Mouse (Mus musculus) macrophage (primary cell): ENCODE results near the gene Atf5. TPM values are rescaled to one million over a fixed set of nuclear protein-coding genes. Genes with fewer than 3 reads are reported as not detected.

Experiments
- H3K27ac ChIP-seq: fragments of 350-480 bp; formaldehyde crosslinking; 2 replicates; pipeline ENCODE4 v1.9.0; 2021
- H3K36me3 ChIP-seq: fragments of 350-480 bp; formaldehyde crosslinking; 2 replicates; pipeline ENCODE4 v1.9.0; 2021; ENCODE audit errors: inconsistent target
- H3K4me3 ChIP-seq: fragments of 350-480 bp; formaldehyde crosslinking; 2 replicates; pipeline ENCODE4 v1.9.0; 2021; ENCODE audit errors: inconsistent target
- H3K79me2 ChIP-seq: fragments of 350-480 bp; formaldehyde crosslinking; 2 replicates; pipeline ENCODE4 v1.9.0; 2021; ENCODE audit errors: inconsistent target
- WGBS: methylation state at CpG from one replicate; pipeline ENCODE4 v1.1.7; 2026; ENCODE audit warnings: inconsistent platforms; ENCODE audit not compliant: missing documents; 5-methylcytosine and 5-hydroxymethylcytosine counted together
- polyA plus RNA-seq: library from polyadenylated mRNA; stranded (reverse); fragments of 250-400 nt; gene quantifications from 3 replicates; pipeline ENCODE4 v1.2.4, GENCODE M21; 2018; ENCODE audit warnings: inconsistent platforms

Atf5 gene
- polyA plus RNA-seq, 1 experiment from 2014 or later, result 36.4 TPM

- Histone ChIP-seq H3K4me3 (no peak overlapping the region), H3K36me3 (peaks cover 42% of the 10 kb centered on the region), H3K27ac (no peak overlapping the region), H3K79me2 (no peaks in the 10 kb centered on the region)
- whole genome bisulfite sequencing, result 23% methylated on average over 14 of the region's 14 CpGs
Observed at GRCm38 (mm10) chr7:44840426-44840825, 24.0 kb upstream of the Atf5 start.

- WGBS, result 15% methylated on average over 55 of the region's 58 CpGs
- Histone ChIP-seq H3K36me3 (peaks cover 34% of the 10 kb centered on the region), H3K79me2 (no peaks in the 10 kb centered on the region), H3K4me3 (no peak overlapping the region), H3K27ac (no peak overlapping the region)
Observed at GRCm38 (mm10) chr7:44839491-44840191, 23.2 kb upstream of the Atf5 start.

GRCm38 (mm10) chr7:44839171-44839490, 22.7 kb upstream of the Atf5 start:
- Histone ChIP-seq H3K4me3 (no peak overlapping the region), H3K27ac (no peak overlapping the region), H3K36me3 (peaks cover 29% of the 10 kb centered on the region), H3K79me2 (no peaks in the 10 kb centered on the region; the same call in 1 of the 2 replicates)
- WGBS, result 45% methylated on average over 11 of the region's 11 CpGs

- Histone ChIP-seq H3K36me3 (peaks cover 19% of the 10 kb centered on the region), H3K27ac (no peak overlapping the region), H3K4me3 (no peak overlapping the region), H3K79me2 (no peaks in the 10 kb centered on the region; the same call in 1 of the 2 replicates)
- WGBS, result 99% methylated on average over 6 of the region's 6 CpGs
Observed at GRCm38 (mm10) chr7:44838073-44838472, 21.6 kb upstream of the Atf5 start.

- Histone ChIP-seq H3K4me3 (no peak overlapping the region), H3K36me3 (peaks cover 3% of the 10 kb centered on the region; the same call in 1 of the 2 replicates), H3K27ac (peak overlapping the region; percentile 41), H3K79me2 (peaks cover 5% of the 10 kb centered on the region)
- 76% methylated on average over 9 of the region's 9 CpGs for WGBS
Observed at GRCm38 (mm10) chr7:44836423-44837053, 20.1 kb upstream of the Atf5 start.

GRCm38 (mm10) chr7:44836016-44836404, 19.6 kb upstream of the Atf5 start:
- 47% methylated on average over 3 of the region's 3 CpGs for WGBS
- Histone ChIP-seq H3K36me3 (peaks cover 3% of the 10 kb centered on the region; the same call in 1 of the 2 replicates), H3K4me3 (no peak overlapping the region), H3K79me2 (peaks cover 11% of the 10 kb centered on the region), H3K27ac (peak overlapping the region; percentile 41)

- peak overlapping the region; percentile 41; the same call in 1 of the 2 replicates for H3K27ac ChIP-seq
- WGBS, result 80% methylated on average over 1 of the region's 1 CpGs
- peaks cover 16% of the 10 kb centered on the region for H3K79me2 ChIP-seq
- peaks cover 8% of the 10 kb centered on the region; the same call in 1 of the 2 replicates for H3K36me3 ChIP-seq
- no peak overlapping the region for H3K4me3 ChIP-seq
Observed at GRCm38 (mm10) chr7:44835373-44836015, 19.0 kb upstream of the Atf5 start.

GRCm38 (mm10) chr7:44832763-44833162, 16.3 kb upstream of the Atf5 start:
- 93% methylated on average over 3 of the region's 4 CpGs for WGBS
- peaks cover 31% of the 10 kb centered on the region for H3K36me3 ChIP-seq
- no peak overlapping the region for H3K4me3 ChIP-seq
- H3K79me2 ChIP-seq, result peaks cover 43% of the 10 kb centered on the region
- no peak overlapping the region for H3K27ac ChIP-seq

GRCm38 (mm10) chr7:44828706-44829105, 12.2 kb upstream of the Atf5 start:
- 96% methylated on average over 5 of the region's 5 CpGs for WGBS
- H3K4me3 ChIP-seq, result no peak overlapping the region
- H3K36me3 ChIP-seq, result peaks cover 31% of the 10 kb centered on the region
- no peak overlapping the region for H3K27ac ChIP-seq
- peaks cover 84% of the 10 kb centered on the region for H3K79me2 ChIP-seq

GRCm38 (mm10) chr7:44826771-44827170, 10.3 kb upstream of the Atf5 start:
- no peak overlapping the region; the same call in 1 of the 2 replicates for H3K27ac ChIP-seq
- peaks cover 31% of the 10 kb centered on the region for H3K36me3 ChIP-seq
- H3K79me2 ChIP-seq, result peaks cover 100% of the 10 kb centered on the region

GRCm38 (mm10) chr7:44824872-44825271, 8.4 kb upstream of the Atf5 start:
- Histone ChIP-seq H3K79me2 (peaks cover 100% of the 10 kb centered on the region), H3K36me3 (peaks cover 17% of the 10 kb centered on the region), H3K4me3 (no peak overlapping the region), H3K27ac (no peak overlapping the region)
- 3% methylated on average over 3 of the region's 3 CpGs for WGBS

More at GRCm38 (mm10) chr7:44826771-44827170, 10.3 kb upstream of the Atf5 start:
- H3K4me3 ChIP-seq, result no peak overlapping the region
- 54% methylated on average over 3 of the region's 3 CpGs for WGBS

- peaks cover 2% of the 10 kb centered on the region; the same call in 1 of the 2 replicates for H3K36me3 ChIP-seq
- no peak overlapping the region for H3K27ac ChIP-seq
- no peak overlapping the region for H3K4me3 ChIP-seq
- H3K79me2 ChIP-seq, result peaks cover 100% of the 10 kb centered on the region
- 64% methylated on average over 7 of the region's 7 CpGs for WGBS
Observed at GRCm38 (mm10) chr7:44823409-44823808, 7.0 kb upstream of the Atf5 start.

GRCm38 (mm10) chr7:44821666-44822448, 5.4 kb upstream of the Atf5 start:
- Histone ChIP-seq H3K79me2 (peaks cover 100% of the 10 kb centered on the region), H3K36me3 (no peaks in the 10 kb centered on the region), H3K27ac (0 out of 2 replicates have a peak overlapping the region, but pooled peaks have one; percentile 10), H3K4me3 (no peak overlapping the region)
- 81% methylated on average over 5 of the region's 7 CpGs for WGBS

GRCm38 (mm10) chr7:44820525-44820924, 4.1 kb upstream of the Atf5 start:
- H3K36me3 ChIP-seq, result no peaks in the 10 kb centered on the region
- H3K27ac ChIP-seq, result no peak overlapping the region
- H3K79me2 ChIP-seq, result peaks cover 90% of the 10 kb centered on the region
- WGBS, result 87% methylated on average over 3 of the region's 3 CpGs
- H3K4me3 ChIP-seq, result no peak overlapping the region
